Mouse (Mus musculus) kidney, embryonic 14.5 days (tissue): ENCODE results near the gene Gpatch4. TPM values are rescaled to one million over a fixed set of nuclear protein-coding genes. Genes with fewer than 3 reads are reported as not detected.

Source experiments
- ATAC-seq: fragments of 200-750 bp; cut with Nextera tagmentation; 2 replicates; pipeline ENCODE4 v1.8.0; 2017; ENCODE audit warnings: moderate number of reproducible peaks, mild to moderate bottlenecking, moderate TSS enrichment, moderate library complexity; ENCODE audit not compliant: low FRiP score, low TSS enrichment
- H3K27ac ChIP-seq: fragments of 300-500 bp; sonication (generic); 2 replicates; pipeline ENCODE4 v1.5.1; 2014; ENCODE audit warnings: low read depth, mild to moderate bottlenecking, low read length, moderate library complexity, mixed read lengths
- H3K27me3 ChIP-seq: fragments of 300-500 bp; sonication (generic); 2 replicates; pipeline ENCODE4 v1.6.1; 2014; ENCODE audit warnings: mild to moderate bottlenecking, low read length; ENCODE audit not compliant: control insufficient read depth, insufficient read depth
- H3K36me3 ChIP-seq: fragments of 300-500 bp; sonication (generic); 2 replicates; pipeline ENCODE4 v1.6.1; 2014; ENCODE audit warnings: low read length, mixed read lengths; ENCODE audit not compliant: control insufficient read depth, insufficient read depth
- H3K4me1 ChIP-seq: fragments of 300-500 bp; sonication (generic); 2 replicates; pipeline ENCODE4 v1.6.1; 2014; ENCODE audit warnings: low read length, mixed read lengths; ENCODE audit not compliant: control insufficient read depth, insufficient read depth
- H3K4me2 ChIP-seq: fragments of 300-500 bp; sonication (generic); replicated peaks from 2 replicates; pipeline ENCODE4 v1.6.1; 2014; ENCODE audit warnings: low read depth, mild to moderate bottlenecking, low read length
- H3K4me3 ChIP-seq: fragments of 300-500 bp; sonication (generic); 2 replicates; pipeline ENCODE4 v1.5.1; 2014; ENCODE audit warnings: mild to moderate bottlenecking, low read length
- H3K9ac ChIP-seq: fragments of 300-500 bp; sonication (generic); 2 replicates; pipeline ENCODE4 v1.6.1; 2014; ENCODE audit warnings: low read depth, mild to moderate bottlenecking, low read length, moderate library complexity
- H3K9me3 ChIP-seq: fragments of 300-500 bp; sonication (generic); 2 replicates; pipeline ENCODE4 v1.6.1; 2016; ENCODE audit warnings: low read length; ENCODE audit not compliant: control insufficient read depth
- whole genome bisulfite sequencing: fragments of 180-500 bp; shearing (Covaris S2); extraction: QIAGEN DNeasy Blood & Tissue Kit; methylation state at CpG from one replicate; pipeline ENCODE4 v1.1.7; 2014; 5-methylcytosine and 5-hydroxymethylcytosine counted together
- polyA plus RNA-seq: library from polyadenylated mRNA; unstranded; fragments of >200 nt; fragmentation: Nextera tagmentation; extraction: Ambion mirVana; gene quantifications from 2 replicates; pipeline ENCODE4 v1.2.1, GENCODE M21; 2014

Gene Gpatch4
- polyA plus RNA-seq, 1 experiment from 2014 or later = 48.1 TPM

GRCm38 (mm10) chr3:88027434-88028186 is 15.3 kb upstream of the Gpatch4 start, which contains the start of gene Hapln2:
Hapln2 (minus strand) TSS chr3:88027583.
- H3K9ac ChIP-seq = no peak within 1 kb of the TSS
- no peak within 1 kb of the TSS for H3K4me3 ChIP-seq
- WGBS = 58% methylated on average over 5 of the region's 5 CpGs
- H3K4me2 ChIP-seq = no peak within 1 kb of the TSS
- peaks cover 43% of the 10 kb centered on the region for H3K27me3 ChIP-seq
- H3K4me1 ChIP-seq = peaks cover 13% of the 10 kb centered on the region
- H3K9me3 ChIP-seq = peaks cover 6% of the 10 kb centered on the region
- H3K36me3 ChIP-seq = no peaks in the 10 kb centered on the region
- no peak within 1 kb of the TSS for H3K27ac ChIP-seq
- ATAC-seq = no peak

- peak; percentile 52; the same call in 1 of the 2 replicates for ATAC-seq
- WGBS = 12% methylated on average over 19 of the region's 19 CpGs
- peaks cover 12% of the 10 kb centered on the region for H3K27me3 ChIP-seq
Observed at GRCm38 (mm10) chr3:88030608-88031395, 12.1 kb upstream of the Gpatch4 start.

GRCm38 (mm10) chr3:88033506-88033905 is 9.4 kb upstream of the Gpatch4 start:
- peaks cover 11% of the 10 kb centered on the region for H3K27me3 ChIP-seq
- H3K4me2 ChIP-seq = no peak overlapping the region
- H3K4me3 ChIP-seq = no peak overlapping the region
- ATAC-seq = no peak
- no peaks in the 10 kb centered on the region for H3K9me3 ChIP-seq
- no peak overlapping the region for H3K9ac ChIP-seq
- no peak overlapping the region for H3K27ac ChIP-seq
- H3K36me3 ChIP-seq = no peaks in the 10 kb centered on the region
- WGBS = 58% methylated on average over 5 of the region's 5 CpGs
- H3K4me1 ChIP-seq = 0 out of 2 replicates have a peak, but pooled peaks cover 3% of the 10 kb centered on the region

More at GRCm38 (mm10) chr3:88030608-88031395, 12.1 kb upstream of the Gpatch4 start:
- H3K9ac ChIP-seq = no peak overlapping the region
- no peak overlapping the region for H3K4me3 ChIP-seq
- 0 out of 2 replicates have a peak, but pooled peaks cover 3% of the 10 kb centered on the region for H3K4me1 ChIP-seq
- no peak overlapping the region for H3K27ac ChIP-seq
- no peaks in the 10 kb centered on the region for H3K36me3 ChIP-seq
- H3K4me2 ChIP-seq = no peak overlapping the region
- peaks cover 6% of the 10 kb centered on the region for H3K9me3 ChIP-seq

DNA sequence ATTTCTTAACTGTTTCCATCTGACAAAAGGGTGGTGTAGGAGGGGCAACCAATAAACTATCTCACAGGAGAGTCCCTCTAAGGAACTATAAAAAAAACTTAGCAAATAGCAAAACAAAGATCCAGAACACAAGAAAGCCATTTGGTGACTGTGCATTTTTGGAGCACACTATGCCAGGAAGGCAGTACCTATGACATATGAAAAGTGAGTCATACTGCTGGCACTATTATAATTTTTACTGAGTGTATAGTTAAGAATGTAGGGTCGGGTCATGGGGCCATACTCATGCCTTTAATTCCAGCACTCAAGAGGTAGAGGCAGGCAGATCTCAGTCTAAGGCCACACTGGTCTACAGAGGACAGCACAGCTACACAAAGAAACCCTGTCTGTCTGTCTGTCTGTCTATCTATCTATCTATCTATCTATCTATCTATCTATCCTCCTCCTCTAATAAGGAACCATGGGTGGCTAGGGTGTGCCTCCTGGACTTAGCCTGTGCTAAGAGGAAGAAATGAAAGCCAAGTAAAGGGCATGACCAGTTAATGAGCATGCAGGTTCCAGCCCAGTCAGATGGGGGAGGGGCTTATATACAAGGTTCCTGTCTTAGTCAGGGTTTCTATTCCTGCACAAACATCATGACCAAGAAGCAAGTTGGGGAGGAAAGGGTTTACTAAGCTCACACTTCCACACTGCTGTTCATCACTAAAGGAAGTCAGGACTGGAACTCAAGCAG is 7.2 kb upstream of the Gpatch4 start:
- no peak overlapping the region for H3K27ac ChIP-seq
- WGBS = 52% methylated on average over 1 of the region's 1 CpGs
- no peak overlapping the region for H3K4me2 ChIP-seq
- peaks cover 14% of the 10 kb centered on the region for H3K27me3 ChIP-seq
- H3K36me3 ChIP-seq = no peaks in the 10 kb centered on the region
- no peak for ATAC-seq
- H3K9me3 ChIP-seq = no peaks in the 10 kb centered on the region
- 0 out of 2 replicates have a peak, but pooled peaks cover 3% of the 10 kb centered on the region for H3K4me1 ChIP-seq
- no peak overlapping the region for H3K4me3 ChIP-seq
- H3K9ac ChIP-seq = no peak overlapping the region

GRCm38 (mm10) chr3:88049532-88049931 is 6.6 kb downstream of the Gpatch4 start:
- Histone ChIP-seq H3K4me3 (no peak overlapping the region), H3K27ac (no peak overlapping the region), H3K27me3 (no peaks in the 10 kb centered on the region), H3K36me3 (peaks cover 35% of the 10 kb centered on the region), H3K4me1 (no peaks in the 10 kb centered on the region), H3K9me3 (no peaks in the 10 kb centered on the region), H3K9ac (no peak overlapping the region), H3K4me2 (no peak overlapping the region)
- 77% methylated on average over 3 of the region's 3 CpGs for WGBS
- no peak for ATAC-seq

DNA sequence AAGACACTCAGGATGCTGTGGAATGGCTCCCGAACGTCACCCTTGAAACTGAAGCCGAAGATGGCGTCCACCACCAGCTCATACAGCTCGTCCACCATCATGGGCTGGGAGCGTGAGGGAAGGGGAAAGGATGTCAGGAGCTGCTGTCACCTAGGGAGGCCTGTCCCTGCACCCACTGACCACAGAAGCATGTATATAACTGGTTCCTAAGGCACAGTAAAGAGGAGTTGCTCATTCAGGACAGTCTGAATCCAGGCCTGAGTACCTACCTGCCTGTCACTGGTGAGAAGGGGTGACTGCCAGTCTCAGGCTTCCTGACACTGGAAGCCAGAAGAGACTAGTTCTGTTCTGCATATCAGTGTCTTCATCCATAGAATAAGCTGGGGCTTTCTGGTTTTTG is 14.1 kb downstream of the Gpatch4 start:
- Histone ChIP-seq H3K4me1 (no peaks in the 10 kb centered on the region), H3K36me3 (peaks cover 46% of the 10 kb centered on the region), H3K4me3 (peak overlapping the region; percentile 73; the same call in 1 of the 2 replicates), H3K27ac (no peak overlapping the region), H3K9me3 (no peaks in the 10 kb centered on the region), H3K27me3 (no peaks in the 10 kb centered on the region), H3K4me2 (no peak overlapping the region; the same call in 1 of the 2 replicates), H3K9ac (no peak overlapping the region)
- no peak for ATAC-seq
- 87% methylated on average over 6 of the region's 6 CpGs for WGBS

DNA sequence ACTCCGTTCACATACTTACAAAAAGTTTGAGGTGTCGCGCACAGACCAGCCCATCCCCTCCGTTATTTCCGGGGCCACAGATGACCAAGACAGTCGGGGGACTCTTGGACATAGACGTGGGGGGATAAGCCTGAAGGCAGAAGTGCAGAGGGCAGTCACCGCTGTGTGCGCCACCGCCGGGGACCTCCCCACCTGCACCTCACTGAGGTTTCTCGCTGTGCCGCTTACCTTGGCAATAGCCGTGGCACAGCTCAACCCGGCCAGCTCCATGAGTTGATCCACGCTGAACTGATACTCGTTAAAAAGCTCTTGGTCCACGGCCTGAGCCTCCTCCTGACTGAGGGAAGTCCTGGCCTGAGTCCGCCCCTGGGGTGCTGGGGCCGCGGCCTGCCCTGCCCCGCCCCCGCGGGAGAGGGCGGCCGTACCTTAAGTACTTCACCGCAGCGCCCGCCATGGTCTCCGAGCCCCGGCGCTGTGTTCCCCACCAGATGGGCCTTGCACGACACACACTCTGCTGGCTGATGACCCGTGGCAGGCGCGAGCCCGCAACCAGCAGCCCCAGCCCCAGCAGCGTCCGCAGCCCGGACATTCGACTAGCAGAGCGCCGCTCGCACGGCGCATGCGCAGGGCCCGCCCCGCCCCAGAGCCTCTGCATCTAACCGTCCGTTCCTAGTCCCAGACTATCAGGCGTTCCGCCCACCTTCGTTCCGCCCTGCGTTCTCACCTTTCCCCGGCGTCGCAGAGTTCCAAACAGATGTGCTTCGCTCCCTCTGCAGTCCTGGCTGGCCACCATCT is 15.2 kb downstream of the Gpatch4 start, which contains the start of gene Naxe:
Gene Naxe (minus strand): TSS at position 594 of the 795 bp plus-strand sequence.
- H3K27me3 ChIP-seq = no peaks in the 10 kb centered on the region
- peaks cover 36% of the 10 kb centered on the region for H3K36me3 ChIP-seq
- ATAC-seq = peak; percentile 95
- peak within 1 kb of the TSS; percentile 84 for H3K9ac ChIP-seq
- 1% methylated on average over 59 of the region's 60 CpGs for WGBS
- no peaks in the 10 kb centered on the region for H3K4me1 ChIP-seq
- peak within 1 kb of the TSS; percentile 73 for H3K4me3 ChIP-seq
- no peaks in the 10 kb centered on the region for H3K9me3 ChIP-seq
- H3K27ac ChIP-seq = peak within 1 kb of the TSS; percentile 44
- peak within 1 kb of the TSS; percentile 73 for H3K4me2 ChIP-seq

GRCm38 (mm10) chr3:88068386-88068785 is 25.5 kb downstream of the Gpatch4 start:
- H3K4me1 ChIP-seq = no peaks in the 10 kb centered on the region
- WGBS = 8% methylated on average over 2 of the region's 2 CpGs
- no peaks in the 10 kb centered on the region for H3K36me3 ChIP-seq
- H3K4me2 ChIP-seq = no peak overlapping the region
- H3K27ac ChIP-seq = no peak overlapping the region
- no peak for ATAC-seq
- no peaks in the 10 kb centered on the region for H3K27me3 ChIP-seq
- H3K4me3 ChIP-seq = no peak overlapping the region
- peaks cover 3% of the 10 kb centered on the region; the same call in 1 of the 2 replicates for H3K9me3 ChIP-seq
- H3K9ac ChIP-seq = no peak overlapping the region
